Mouse (Mus musculus): ENCODE measurements around the gene Traf2.
A peak's percentile ranks its signal among the peaks of the same experiment; 100 is the strongest.

The Traf2 gene

DNA sequence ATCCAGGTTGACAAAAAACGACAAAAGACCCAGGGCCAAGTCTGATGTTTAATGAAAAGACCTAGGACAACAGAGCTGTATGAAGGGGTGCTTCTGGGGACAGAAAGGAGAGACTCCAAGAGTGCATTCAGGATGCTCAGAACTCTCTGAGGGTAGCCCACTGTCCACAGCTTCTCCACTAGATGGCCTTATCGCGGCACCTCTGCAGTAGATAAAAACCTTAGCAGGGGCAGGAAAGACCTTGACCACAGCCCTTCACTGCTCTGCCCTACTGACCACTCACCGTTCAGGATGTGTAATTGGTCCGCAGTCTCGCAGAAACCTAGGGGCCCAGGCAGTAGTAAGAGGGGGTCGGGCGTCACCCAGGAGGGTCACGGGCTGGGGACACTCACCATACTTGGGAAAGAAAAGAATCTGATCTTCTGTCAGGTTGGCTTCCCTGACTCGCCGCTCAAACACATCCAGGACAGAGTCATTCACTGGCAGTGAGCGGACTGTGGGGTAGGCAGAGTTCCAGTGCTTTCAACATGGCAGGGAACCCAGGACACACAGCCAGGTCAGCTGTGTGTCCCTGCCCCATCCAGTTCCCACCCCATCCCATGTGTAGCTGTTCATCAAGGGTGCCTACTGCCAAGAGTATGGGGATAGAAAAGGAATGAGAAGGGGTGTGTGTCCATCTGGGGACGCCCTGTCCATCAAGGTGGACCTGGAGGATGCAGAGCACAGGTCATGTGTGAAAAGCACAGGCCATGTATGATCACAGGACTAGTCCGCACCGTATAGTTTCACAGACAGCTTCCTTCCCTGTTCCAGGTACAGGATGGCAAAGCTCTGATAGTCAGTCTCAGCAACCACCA, 47.9 kb downstream of the Traf2 start:
- H3K36me3 ChIP-seq (ENCODE audit: insufficient read depth, low read length): peaks cover 13% of the 10 kb centered on the region

GRCm38 (mm10) chr2:25497846-25498575, 48.7 kb downstream of the Traf2 start:
- no peak for TF ChIP-seq POU5F1 (IDR thresholded peaks at IDR 0.05; ENCODE audit: borderline replicate concordance, low read length)
- no peak for TF ChIP-seq NANOG (IDR thresholded peaks at IDR 0.05; ENCODE audit: borderline replicate concordance, low read length)
- no peak for TF ChIP-seq CTCF (conservative IDR thresholded peaks at IDR 0.05; ENCODE audit: low read length)
- no peaks in the 10 kb centered on the region for H3K27me3 ChIP-seq (ENCODE audit: insufficient read depth, low read length)
- 0 out of 2 replicates have a peak, but pooled peaks cover 6% of the 10 kb centered on the region for H3K36me3 ChIP-seq (ENCODE audit: insufficient read depth, low read length)
- H3K4me3 ChIP-seq (replicated peaks; ENCODE audit: low read length): no peak overlapping the region
- H3K4me1 ChIP-seq (replicated peaks; ENCODE audit: low read depth, low read length): peaks cover 54% of the 10 kb centered on the region
- no peaks in the 10 kb centered on the region for H3K9me3 ChIP-seq (ENCODE audit: low read length)

More for the DNA sequence above, 47.9 kb downstream of the Traf2 start:
- peaks cover 62% of the 10 kb centered on the region for H3K4me1 ChIP-seq (replicated peaks; ENCODE audit: low read depth, low read length)
- H3K9me3 ChIP-seq (ENCODE audit: low read length): no peaks in the 10 kb centered on the region
- H3K27me3 ChIP-seq (ENCODE audit: insufficient read depth, low read length): no peaks in the 10 kb centered on the region
- TF ChIP-seq CTCF (conservative IDR thresholded peaks at IDR 0.05; ENCODE audit: low read length): no peak
- TF ChIP-seq NANOG (IDR thresholded peaks at IDR 0.05; ENCODE audit: borderline replicate concordance, low read length): no peak
- no peak for TF ChIP-seq POU5F1 (IDR thresholded peaks at IDR 0.05; ENCODE audit: borderline replicate concordance, low read length)
- H3K4me3 ChIP-seq (replicated peaks; ENCODE audit: low read length): no peak overlapping the region

- Histone ChIP-seq H3K9me3 (ENCODE audit: low read length) (no peaks in the 10 kb centered on the region), H3K4me3 (replicated peaks; ENCODE audit: low read length) (no peak overlapping the region), H3K4me1 (replicated peaks; ENCODE audit: low read depth, low read length) (peaks cover 38% of the 10 kb centered on the region), H3K36me3 (ENCODE audit: insufficient read depth, low read length) (no peaks in the 10 kb centered on the region), H3K27me3 (ENCODE audit: insufficient read depth, low read length) (no peaks in the 10 kb centered on the region)
- TF ChIP-seq CTCF (conservative IDR thresholded peaks at IDR 0.05; ENCODE audit: low read length) (peak; percentile 22), POU5F1 (IDR thresholded peaks at IDR 0.05; ENCODE audit: borderline replicate concordance, low read length) (no peak), NANOG (IDR thresholded peaks at IDR 0.05; ENCODE audit: borderline replicate concordance, low read length) (no peak)
Observed at GRCm38 (mm10) chr2:25496462-25496861, 50.3 kb downstream of the Traf2 start.

- H3K4me1 ChIP-seq (replicated peaks; ENCODE audit: low read depth, low read length): peaks cover 15% of the 10 kb centered on the region
- H3K27me3 ChIP-seq (ENCODE audit: insufficient read depth, low read length): no peaks in the 10 kb centered on the region
- no peaks in the 10 kb centered on the region for H3K36me3 ChIP-seq (ENCODE audit: insufficient read depth, low read length)
- no peak within 1 kb of the TSS for H3K4me3 ChIP-seq (replicated peaks; ENCODE audit: low read length)
- no peak for TF ChIP-seq POU5F1 (IDR thresholded peaks at IDR 0.05; ENCODE audit: borderline replicate concordance, low read length)
- no peak for TF ChIP-seq CTCF (conservative IDR thresholded peaks at IDR 0.05; ENCODE audit: low read length)
- no peak for TF ChIP-seq NANOG (IDR thresholded peaks at IDR 0.05; ENCODE audit: borderline replicate concordance, low read length)
- H3K9me3 ChIP-seq (ENCODE audit: low read length): no peaks in the 10 kb centered on the region
Observed at GRCm38 (mm10) chr2:25493476-25493961, 53.2 kb downstream of the Traf2 start, which contains the start of gene Lcn12. Lcn12 (minus strand) TSS chr2:25493911.

GRCm38 (mm10) chr2:25492988-25493387, 53.8 kb downstream of the Traf2 start:
- Histone ChIP-seq H3K4me1 (replicated peaks; ENCODE audit: low read depth, low read length) (peaks cover 10% of the 10 kb centered on the region), H3K27me3 (ENCODE audit: insufficient read depth, low read length) (no peaks in the 10 kb centered on the region), H3K36me3 (ENCODE audit: insufficient read depth, low read length) (no peaks in the 10 kb centered on the region), H3K4me3 (replicated peaks; ENCODE audit: low read length) (no peak overlapping the region), H3K9me3 (ENCODE audit: low read length) (no peaks in the 10 kb centered on the region)
- TF ChIP-seq CTCF (conservative IDR thresholded peaks at IDR 0.05; ENCODE audit: low read length) (no peak), NANOG (IDR thresholded peaks at IDR 0.05; ENCODE audit: borderline replicate concordance, low read length) (no peak), POU5F1 (IDR thresholded peaks at IDR 0.05; ENCODE audit: borderline replicate concordance, low read length) (no peak)

DNA sequence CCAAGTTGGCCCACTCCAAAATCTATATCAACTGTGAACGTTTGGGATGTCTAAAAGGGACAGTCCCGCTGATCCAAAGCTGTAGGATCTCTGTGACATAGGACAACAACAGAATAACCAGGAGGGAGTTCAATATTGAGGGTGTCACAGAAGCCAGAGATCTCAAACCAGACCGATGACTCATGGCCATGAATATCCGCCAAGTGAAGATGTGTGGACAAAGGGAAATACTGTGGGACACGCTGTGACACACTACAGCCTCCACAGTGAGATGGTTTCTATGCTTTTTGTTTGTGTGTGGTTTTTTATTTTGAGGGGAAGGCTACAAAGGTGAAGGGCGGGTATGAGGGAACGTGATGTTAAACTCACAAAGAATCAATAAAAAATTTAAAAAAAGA, 58.1 kb downstream of the Traf2 start:
- H3K4me1 ChIP-seq (replicated peaks; ENCODE audit: low read depth, low read length): 0 out of 2 replicates have a peak, but pooled peaks cover 3% of the 10 kb centered on the region
- no peak for TF ChIP-seq POU5F1 (IDR thresholded peaks at IDR 0.05; ENCODE audit: borderline replicate concordance, low read length)
- TF ChIP-seq CTCF (conservative IDR thresholded peaks at IDR 0.05; ENCODE audit: low read length): no peak
- TF ChIP-seq NANOG (IDR thresholded peaks at IDR 0.05; ENCODE audit: borderline replicate concordance, low read length): no peak
- no peaks in the 10 kb centered on the region for H3K36me3 ChIP-seq (ENCODE audit: insufficient read depth, low read length)
- H3K9me3 ChIP-seq (ENCODE audit: low read length): no peaks in the 10 kb centered on the region
- 0 out of 2 replicates have a peak, but pooled peaks cover 2% of the 10 kb centered on the region for H3K27me3 ChIP-seq (ENCODE audit: insufficient read depth, low read length)
- no peak overlapping the region for H3K4me3 ChIP-seq (replicated peaks; ENCODE audit: low read length)

DNA sequence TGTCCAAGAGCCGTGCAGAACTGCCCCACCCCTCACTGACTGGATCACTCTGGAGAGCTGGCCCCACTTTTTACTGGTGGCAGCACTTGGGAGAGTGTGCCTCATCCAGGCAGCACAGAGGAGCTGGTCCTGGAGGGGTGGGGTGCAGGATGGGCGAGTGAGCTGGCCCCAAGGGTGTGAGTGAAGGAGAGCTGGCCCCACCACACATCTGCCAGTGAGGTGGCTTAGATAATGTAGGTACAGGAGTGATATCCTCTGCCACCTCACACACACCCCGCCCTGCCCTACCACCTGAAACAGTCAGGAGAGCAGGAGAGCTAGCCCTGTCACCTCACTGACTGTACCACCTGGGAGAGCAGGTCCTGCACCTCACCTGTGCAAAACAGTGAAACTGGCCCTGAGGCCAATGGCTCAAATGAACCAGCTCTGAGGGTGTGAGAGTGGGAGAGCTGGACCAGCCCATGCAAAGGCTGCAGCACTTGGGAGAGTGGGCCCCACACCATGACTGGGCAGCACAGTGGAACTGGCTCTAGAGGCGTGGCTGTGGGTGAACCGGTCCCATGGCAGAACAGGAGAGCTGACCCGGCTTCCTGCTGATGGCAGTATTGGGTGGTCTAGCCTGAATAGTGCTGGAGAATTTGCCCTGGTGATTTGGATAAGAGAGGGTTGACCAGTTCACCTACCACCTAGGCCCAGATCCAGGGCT, 58.6 kb downstream of the Traf2 start:
- no peak for TF ChIP-seq CTCF (conservative IDR thresholded peaks at IDR 0.05; ENCODE audit: low read length)
- TF ChIP-seq POU5F1 (IDR thresholded peaks at IDR 0.05; ENCODE audit: borderline replicate concordance, low read length): no peak
- no peak for TF ChIP-seq NANOG (IDR thresholded peaks at IDR 0.05; ENCODE audit: borderline replicate concordance, low read length)
- no peaks in the 10 kb centered on the region for H3K36me3 ChIP-seq (ENCODE audit: insufficient read depth, low read length)

More for the DNA sequence above, 58.6 kb downstream of the Traf2 start:
- no peaks in the 10 kb centered on the region for H3K9me3 ChIP-seq (ENCODE audit: low read length)
- H3K4me1 ChIP-seq (replicated peaks; ENCODE audit: low read depth, low read length): 0 out of 2 replicates have a peak, but pooled peaks cover 3% of the 10 kb centered on the region
- 0 out of 2 replicates have a peak, but pooled peaks cover 6% of the 10 kb centered on the region for H3K27me3 ChIP-seq (ENCODE audit: insufficient read depth, low read length)
- H3K4me3 ChIP-seq (replicated peaks; ENCODE audit: low read length): no peak overlapping the region
